Mouse (Mus musculus): Measurements from ENCODE around the gene Nat8f1. TPM values are rescaled to one million over a fixed set of nuclear protein-coding genes. Genes with fewer than 3 reads are reported as not detected.
"Not testable (repeated sequence)": the region's sequence is repeated elsewhere in the genome, so short reads cannot be mapped to it uniquely, and the experiment has no call there.

The Nat8f1 gene
- polyA plus RNA-seq, 1 experiment from 2014 or later: 165 TPM

GRCm38 (mm10) chr6:85936508-85937465 lies 21.3 kb upstream of the Nat8f1 start:
- peak overlapping the region; percentile 70 for H3K27ac ChIP-seq
- ATAC-seq (replicated peaks; ENCODE audit: low FRiP score, low read depth) (peak; percentile 94), DNase-seq (ENCODE audit: low spot score) (peak; percentile 89)
- TF ChIP-seq CTCF (IDR thresholded peaks at IDR 0.05; ENCODE audit: low read depth): peak; percentile 71
- not testable (repeated sequence) for H3K4me1 ChIP-seq (replicated peaks; ENCODE audit: insufficient read depth, low read length); H3K36me3 ChIP-seq (ENCODE audit: insufficient read depth, low read length); H3K9me3 ChIP-seq (replicated peaks; ENCODE audit: low read length); H3K27me3 ChIP-seq (ENCODE audit: insufficient read depth, low read length)
- peak overlapping the region; percentile 53 for H3K4me2 ChIP-seq (ENCODE audit: low read length)
- WGBS: under 1% methylated on average over 44 of the region's 50 CpGs
- peak overlapping the region; percentile 34 for H3K4me3 ChIP-seq (replicated peaks; ENCODE audit: low read depth, low read length)
- peak overlapping the region; percentile 55 for H3K9ac ChIP-seq (ENCODE audit: low read depth, low read length)

- no peaks in the 10 kb centered on the region for H3K4me1 ChIP-seq (replicated peaks; ENCODE audit: insufficient read depth, low read length)
- H3K27ac ChIP-seq: no peak overlapping the region
- H3K27me3 ChIP-seq (ENCODE audit: insufficient read depth, low read length): no peaks in the 10 kb centered on the region
- no peak for DNase-seq (ENCODE audit: low spot score)
- no peak overlapping the region for H3K9ac ChIP-seq (ENCODE audit: low read depth, low read length)
- peaks cover 7% of the 10 kb centered on the region; the same call in 1 of the 2 replicates for H3K36me3 ChIP-seq (ENCODE audit: insufficient read depth, low read length)
- WGBS: 74% methylated on average over 3 of the region's 3 CpGs
- ATAC-seq (replicated peaks; ENCODE audit: low FRiP score, low read depth): no peak
- peak; percentile 41; the same call in 1 of the 2 replicates for TF ChIP-seq CTCF (IDR thresholded peaks at IDR 0.05; ENCODE audit: low read depth)
- H3K4me3 ChIP-seq (replicated peaks; ENCODE audit: low read depth, low read length): no peak overlapping the region
- H3K9me3 ChIP-seq (replicated peaks; ENCODE audit: low read length): no peaks in the 10 kb centered on the region
- H3K4me2 ChIP-seq (ENCODE audit: low read length): no peak overlapping the region
Measured at GRCm38 (mm10) chr6:85935646-85936045, 20.2 kb upstream of the Nat8f1 start.

GRCm38 (mm10) chr6:85934047-85934446 lies 18.6 kb upstream of the Nat8f1 start:
- H3K4me3 ChIP-seq (replicated peaks; ENCODE audit: low read depth, low read length): no peak overlapping the region
- no peaks in the 10 kb centered on the region for H3K9me3 ChIP-seq (replicated peaks; ENCODE audit: low read length)
- H3K9ac ChIP-seq (ENCODE audit: low read depth, low read length): no peak overlapping the region
- no peaks in the 10 kb centered on the region for H3K4me1 ChIP-seq (replicated peaks; ENCODE audit: insufficient read depth, low read length)
- DNase-seq (ENCODE audit: low spot score) (peak; percentile 18), ATAC-seq (replicated peaks; ENCODE audit: low FRiP score, low read depth) (peak; percentile 53)
- no peaks in the 10 kb centered on the region for H3K27me3 ChIP-seq (ENCODE audit: insufficient read depth, low read length)
- H3K4me2 ChIP-seq (ENCODE audit: low read length): no peak overlapping the region
- no peak for TF ChIP-seq CTCF (IDR thresholded peaks at IDR 0.05; ENCODE audit: low read depth)
- H3K36me3 ChIP-seq (ENCODE audit: insufficient read depth, low read length): peaks cover 13% of the 10 kb centered on the region; the same call in 1 of the 2 replicates
- WGBS: 51% methylated on average over 8 of the region's 8 CpGs
- peak overlapping the region; percentile 42; the same call in 1 of the 2 replicates for H3K27ac ChIP-seq

GRCm38 (mm10) chr6:85929312-85929711 lies 13.8 kb upstream of the Nat8f1 start:
- Histone ChIP-seq H3K9ac (ENCODE audit: low read depth, low read length) (no peak overlapping the region), H3K27ac (no peak overlapping the region), H3K4me3 (replicated peaks; ENCODE audit: low read depth, low read length) (no peak overlapping the region), H3K27me3 (ENCODE audit: insufficient read depth, low read length) (no peaks in the 10 kb centered on the region), H3K36me3 (ENCODE audit: insufficient read depth, low read length) (peaks cover 44% of the 10 kb centered on the region), H3K4me1 (replicated peaks; ENCODE audit: insufficient read depth, low read length) (no peaks in the 10 kb centered on the region), H3K9me3 (replicated peaks; ENCODE audit: low read length) (no peaks in the 10 kb centered on the region), H3K4me2 (ENCODE audit: low read length) (no peak overlapping the region)
- no peak for DNase-seq (ENCODE audit: low spot score)
- WGBS: 78% methylated on average over 1 of the region's 1 CpGs
- ATAC-seq (replicated peaks; ENCODE audit: low FRiP score, low read depth): peak; percentile 79
- TF ChIP-seq CTCF (IDR thresholded peaks at IDR 0.05; ENCODE audit: low read depth): no peak

GRCm38 (mm10) chr6:85927476-85928464 lies 12.3 kb upstream of the Nat8f1 start:
- WGBS: 88% methylated on average over 9 of the region's 9 CpGs
- peak overlapping the region; percentile 75; the same call in 1 of the 2 replicates for H3K27ac ChIP-seq
- no peak for TF ChIP-seq CTCF (IDR thresholded peaks at IDR 0.05; ENCODE audit: low read depth)
- no peak overlapping the region for H3K4me2 ChIP-seq (ENCODE audit: low read length)
- no peaks in the 10 kb centered on the region for H3K4me1 ChIP-seq (replicated peaks; ENCODE audit: insufficient read depth, low read length)
- H3K27me3 ChIP-seq (ENCODE audit: insufficient read depth, low read length): no peaks in the 10 kb centered on the region
- no peak overlapping the region for H3K9ac ChIP-seq (ENCODE audit: low read depth, low read length)
- DNase-seq (ENCODE audit: low spot score) (peak; percentile 23), ATAC-seq (replicated peaks; ENCODE audit: low FRiP score, low read depth) (peak; percentile 87)
- H3K9me3 ChIP-seq (replicated peaks; ENCODE audit: low read length): no peaks in the 10 kb centered on the region
- no peak overlapping the region for H3K4me3 ChIP-seq (replicated peaks; ENCODE audit: low read depth, low read length)
- H3K36me3 ChIP-seq (ENCODE audit: insufficient read depth, low read length): peaks cover 53% of the 10 kb centered on the region

- Histone ChIP-seq H3K27ac (peak overlapping the region; percentile 44), H3K9me3 (replicated peaks; ENCODE audit: low read length) (no peaks in the 10 kb centered on the region), H3K9ac (ENCODE audit: low read depth, low read length) (no peak overlapping the region), H3K4me1 (replicated peaks; ENCODE audit: insufficient read depth, low read length) (no peaks in the 10 kb centered on the region), H3K4me2 (ENCODE audit: low read length) (no peak overlapping the region), H3K27me3 (ENCODE audit: insufficient read depth, low read length) (no peaks in the 10 kb centered on the region), H3K4me3 (replicated peaks; ENCODE audit: low read depth, low read length) (no peak overlapping the region), H3K36me3 (ENCODE audit: insufficient read depth, low read length) (peaks cover 53% of the 10 kb centered on the region)
- ATAC-seq (replicated peaks; ENCODE audit: low FRiP score, low read depth): no peak
- DNase-seq (ENCODE audit: low spot score): no peak
- no peak for TF ChIP-seq CTCF (IDR thresholded peaks at IDR 0.05; ENCODE audit: low read depth)
- WGBS: 92% methylated on average over 1 of the region's 1 CpGs
Measured at GRCm38 (mm10) chr6:85926709-85927108, 11.2 kb upstream of the Nat8f1 start.

All from kidney, postnatal 0 days (tissue).